Mouse (Mus musculus) liver, embryonic 14.5 days (tissue): ENCODE results near the gene Nup133. TPM values are rescaled to one million over a fixed set of nuclear protein-coding genes. Genes with fewer than 3 reads are reported as not detected.

Experiments
- ATAC-seq: fragments of 200-750 bp; cut with Nextera tagmentation; 2 replicates; pipeline ENCODE4 v1.8.0; 2017; ENCODE audit warnings: moderate number of reproducible peaks, mild to moderate bottlenecking, moderate library complexity; ENCODE audit not compliant: insufficient read depth
- DNase-seq, 3 experiments: peaks; one replicate each; pipeline ENCODE4 v3.0.0-alpha.2; 2012 to 2013; ENCODE audit warnings: low read depth in 3 of 3, low spot score in 3 of 3
- H3K27ac ChIP-seq: fragments of 300-500 bp; sonication (generic); 2 replicates; pipeline ENCODE4 v1.5.1; 2014; ENCODE audit warnings: moderate library complexity, mild to moderate bottlenecking, control low read depth, inconsistent platforms
- H3K27me3 ChIP-seq: fragments of 300-500 bp; sonication (generic); 2 replicates; pipeline ENCODE4 v1.6.1; 2014; ENCODE audit warnings: mild to moderate bottlenecking, low read length, moderate library complexity; ENCODE audit not compliant: control insufficient read depth, insufficient read depth
- H3K36me3 ChIP-seq: fragments of 300-500 bp; sonication (generic); replicated peaks from 2 replicates; pipeline ENCODE4 v1.6.1; 2014; ENCODE audit warnings: low read depth; ENCODE audit not compliant: control insufficient read depth, insufficient read depth
- H3K4me1 ChIP-seq, 2 experiments: fragments of 200-500 bp in 1 of 2; fragments of 300-500 bp in 1 of 2; sonication (generic) in 1 of 2; replicated peaks; 2 replicates each; pipeline ENCODE4 v1.6.1; 2012 to 2014; ENCODE audit warnings: antibody characterized with exemption in 1 of 2, inconsistent platforms in 1 of 2, low read length in 1 of 2; ENCODE audit not compliant: control insufficient read depth in 2 of 2, insufficient read depth in 2 of 2
- H3K4me2 ChIP-seq: fragments of 300-500 bp; sonication (generic); 2 replicates; pipeline ENCODE4 v1.6.1; 2014; ENCODE audit warnings: low read depth, mild to moderate bottlenecking, control low read depth, moderate library complexity
- H3K4me3 ChIP-seq, 2 experiments: fragments of 200-500 bp in 1 of 2; fragments of 300-500 bp in 1 of 2; sonication (generic) in 1 of 2; 2 replicates each; pipeline ENCODE4 v1.5.1; 2012 to 2014; ENCODE audit warnings: low read depth in 2 of 2, low read length in 2 of 2, mild to moderate bottlenecking in 2 of 2, control low read depth in 1 of 2, inconsistent platforms in 1 of 2, moderate library complexity in 1 of 2; ENCODE audit not compliant: insufficient read depth in 1 of 2
- H3K9ac ChIP-seq: fragments of 300-500 bp; sonication (generic); replicated peaks from 2 replicates; pipeline ENCODE4 v1.6.1; 2014; ENCODE audit warnings: mild to moderate bottlenecking, control low read depth, moderate library complexity
- H3K9me3 ChIP-seq: fragments of 300-500 bp; sonication (generic); 2 replicates; pipeline ENCODE4 v1.6.1; 2016; ENCODE audit warnings: low read length, mixed read lengths; ENCODE audit not compliant: control insufficient read depth
- CTCF ChIP-seq: IDR thresholded peaks from 2 replicates; pipeline ENCODE4 v1.5.1; 2016; ENCODE audit warnings: antibody characterized with exemption, low read depth, control low read depth
- EP300 ChIP-seq: IDR thresholded peaks from 2 replicates; pipeline ENCODE4 v1.6.1; 2016; ENCODE audit warnings: antibody characterized with exemption, low read depth
- WGBS: fragments of 180-500 bp; shearing (Covaris S2); extraction: QIAGEN DNeasy Blood & Tissue Kit; methylation state at CpG from one replicate; pipeline ENCODE4 v1.1.7; 2014; ENCODE audit not compliant: insufficient replicate concordance; 5-methylcytosine and 5-hydroxymethylcytosine counted together
- polyA plus RNA-seq, 2 experiments: library from polyadenylated mRNA; depleted of rRNA in 1 of 2; stranded (reverse) in 1 of 2; unstranded in 1 of 2; fragments of >200 nt; fragmentation: Nextera tagmentation in 1 of 2; extraction: Ambion mirVana in 1 of 2; gene quantifications; 2 replicates each; pipeline versions ENCODE4 v1.2.1 to v1.2.3; 2012 to 2014

The Nup133 gene
- polyA plus RNA-seq, 2 experiments, result 17.6 to 23.3 TPM

DNA sequence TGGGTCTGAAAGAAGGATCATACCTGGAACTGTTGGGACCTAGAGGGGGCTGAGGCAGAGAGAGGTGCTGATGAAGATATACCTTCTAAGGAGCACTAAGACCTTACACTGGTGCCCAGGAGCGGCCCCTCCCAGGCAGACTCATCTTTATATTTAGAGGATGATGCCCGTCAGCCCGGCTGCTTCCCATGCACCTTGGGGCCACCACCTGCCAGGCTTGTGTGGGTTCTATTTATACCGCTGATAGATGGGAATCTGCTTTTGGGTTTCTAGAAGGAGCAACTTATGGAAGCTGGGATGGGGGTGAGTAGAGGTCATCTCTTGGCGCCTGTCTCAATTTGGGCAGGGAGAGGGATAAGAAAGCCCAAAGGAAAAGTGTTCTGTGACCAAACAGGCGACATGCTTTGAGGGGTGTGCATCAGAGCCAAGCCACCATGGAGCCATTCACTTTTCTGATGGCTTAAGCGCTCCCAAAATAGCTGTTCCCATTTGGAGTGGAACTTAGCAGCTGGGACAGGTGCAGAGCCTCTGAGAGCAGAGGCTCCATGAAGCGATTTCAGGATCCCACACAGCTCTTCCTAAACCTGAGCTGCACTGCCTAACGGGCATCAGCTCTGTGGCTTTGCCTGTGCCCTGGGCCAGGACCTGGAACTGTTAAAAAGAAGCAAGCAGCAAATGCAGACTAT lies 53.2 kb downstream of the Nup133 start:
- TF ChIP-seq EP300, result no peak
- no peak for TF ChIP-seq CTCF
- no peak overlapping the region for H3K4me2 ChIP-seq
- H3K9ac ChIP-seq, result no peak overlapping the region
- ATAC-seq (no peak), DNase-seq (no peak)
- 61% methylated on average over 9 of the region's 9 CpGs for WGBS
- H3K27me3 ChIP-seq, result peaks cover 46% of the 10 kb centered on the region
- H3K27ac ChIP-seq, result no peak overlapping the region
- H3K4me1 ChIP-seq, result no peaks in the 10 kb centered on the region
- no peak overlapping the region for H3K4me3 ChIP-seq
- H3K9me3 ChIP-seq, result no peaks in the 10 kb centered on the region
- peaks cover 17% of the 10 kb centered on the region for H3K36me3 ChIP-seq

DNA sequence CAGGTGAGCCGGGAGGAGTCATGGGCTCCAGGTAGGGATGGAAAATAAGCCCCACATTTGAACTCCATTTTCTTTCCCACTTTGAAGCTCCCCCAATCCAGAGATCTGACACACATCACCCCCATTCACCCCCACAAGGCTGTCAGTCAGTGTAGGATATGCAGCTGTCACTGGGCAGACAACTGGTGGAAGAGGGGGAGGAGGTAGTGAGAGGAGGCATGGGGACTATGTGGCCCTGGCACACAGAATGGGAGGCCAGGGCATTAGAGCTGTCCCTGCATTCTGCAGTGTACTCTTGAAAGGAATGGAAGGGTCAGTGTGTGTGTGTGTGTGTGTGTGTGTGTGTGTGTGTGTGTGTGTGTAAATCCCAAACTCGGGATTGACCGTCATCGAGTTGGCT lies 53.8 kb downstream of the Nup133 start:
- Histone ChIP-seq H3K36me3 (peaks cover 12% of the 10 kb centered on the region), H3K27me3 (peaks cover 52% of the 10 kb centered on the region), H3K4me1 (no peaks in the 10 kb centered on the region), H3K4me2 (no peak overlapping the region), H3K9ac (no peak overlapping the region), H3K4me3 (no peak overlapping the region), H3K9me3 (no peaks in the 10 kb centered on the region), H3K27ac (no peak overlapping the region)
- TF ChIP-seq EP300, result no peak
- no peak for TF ChIP-seq CTCF
- 65% methylated on average over 4 of the region's 4 CpGs for WGBS
- ATAC-seq (no peak), DNase-seq (no peak)

DNA sequence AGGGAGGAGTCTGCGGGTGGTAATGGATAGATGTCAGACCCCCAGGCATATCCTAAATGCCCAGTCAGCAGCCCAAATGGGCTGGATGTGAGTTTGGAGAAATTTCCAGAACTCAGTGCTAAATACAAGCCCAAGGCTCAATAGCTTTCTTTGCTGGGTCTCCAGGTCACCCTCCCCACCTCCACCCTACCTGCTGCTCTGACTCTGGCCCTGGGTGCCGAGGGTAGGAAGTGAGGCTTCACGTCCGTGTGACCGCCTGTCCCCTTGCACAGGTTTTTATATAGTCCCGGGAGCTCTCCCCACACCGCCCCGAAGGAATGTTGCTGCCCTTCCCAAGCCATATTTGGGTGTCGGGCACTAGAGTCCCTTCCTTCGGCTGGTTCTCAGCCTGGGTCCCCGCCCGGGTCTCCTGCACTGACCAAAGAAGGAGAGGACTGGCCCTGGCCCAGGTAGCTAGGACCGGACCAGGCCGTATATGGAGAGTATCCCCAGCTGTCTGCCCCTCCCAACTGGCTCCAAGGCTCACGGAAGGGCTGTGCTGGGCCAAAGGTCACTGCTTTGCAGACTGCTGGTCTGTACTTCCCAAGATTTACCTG lies 54.5 kb downstream of the Nup133 start, which contains the start of gene Acta1:
Acta1 (minus strand) TSS at position 250 of the 596 bp plus-strand sequence.
- DNase-seq (no peak), ATAC-seq (no peak)
- no peak within 1 kb of the TSS for H3K27ac ChIP-seq
- 29% methylated on average over 15 of the region's 15 CpGs for WGBS
- peaks cover 7% of the 10 kb centered on the region for H3K36me3 ChIP-seq
- TF ChIP-seq EP300, result no peak
- no peak for TF ChIP-seq CTCF
- H3K9me3 ChIP-seq, result no peaks in the 10 kb centered on the region
- no peak within 1 kb of the TSS for H3K4me2 ChIP-seq
- no peak within 1 kb of the TSS for H3K9ac ChIP-seq
- no peaks in the 10 kb centered on the region for H3K4me1 ChIP-seq
- H3K4me3 ChIP-seq, result no peak within 1 kb of the TSS
- peaks cover 55% of the 10 kb centered on the region for H3K27me3 ChIP-seq

- H3K27me3 ChIP-seq, result peaks cover 55% of the 10 kb centered on the region
- no peak overlapping the region for H3K27ac ChIP-seq
- no peak overlapping the region for H3K4me3 ChIP-seq
- WGBS, result 62% methylated on average over 11 of the region's 11 CpGs
- H3K9me3 ChIP-seq, result no peaks in the 10 kb centered on the region
- no peak for TF ChIP-seq EP300
- no peak for DNase-seq
- no peaks in the 10 kb centered on the region for H3K4me1 ChIP-seq
- no peak overlapping the region for H3K9ac ChIP-seq
- H3K36me3 ChIP-seq, result no peaks in the 10 kb centered on the region
- no peak for ATAC-seq
- no peak overlapping the region for H3K4me2 ChIP-seq
Measured at GRCm38 (mm10) chr8:123893413-123893812, 55.7 kb downstream of the Nup133 start.

- DNase-seq (no peak), ATAC-seq (no peak)
- no peak overlapping the region for H3K9ac ChIP-seq
- peaks cover 55% of the 10 kb centered on the region for H3K27me3 ChIP-seq
- no peaks in the 10 kb centered on the region for H3K36me3 ChIP-seq
- no peak overlapping the region for H3K27ac ChIP-seq
- H3K4me3 ChIP-seq, result no peak overlapping the region
- TF ChIP-seq CTCF (peak; percentile 28), EP300 (no peak)
- H3K4me1 ChIP-seq, result no peaks in the 10 kb centered on the region
- no peak overlapping the region for H3K4me2 ChIP-seq
- H3K9me3 ChIP-seq, result no peaks in the 10 kb centered on the region
- 14% methylated on average over 30 of the region's 30 CpGs for WGBS
Measured at GRCm38 (mm10) chr8:123892586-123893155, 56.4 kb downstream of the Nup133 start.
